Mouse (Mus musculus) E14TG2a.4 (cell line): Measurements from ENCODE around the gene Prr29.

ENCODE experiments used
- H3K27me3 ChIP-seq: 2 replicates; pipeline ENCODE4 v1.6.1; 2014; ENCODE audit warnings: low read length, control low read depth; ENCODE audit not compliant: insufficient read depth
- H3K36me3 ChIP-seq: 2 replicates; pipeline ENCODE4 v1.6.1; 2014; ENCODE audit warnings: low read length, control low read depth; ENCODE audit not compliant: insufficient read depth
- H3K4me1 ChIP-seq: replicated peaks from 2 replicates; pipeline ENCODE4 v1.6.1; 2014; ENCODE audit warnings: low read depth, low read length, control low read depth
- H3K4me3 ChIP-seq: replicated peaks from 2 replicates; pipeline ENCODE4 v1.5.1; 2014; ENCODE audit warnings: mild to moderate bottlenecking, low read length
- H3K9me3 ChIP-seq: 2 replicates; pipeline ENCODE4 v1.6.1; 2014; ENCODE audit warnings: low read length, control low read depth
- CTCF ChIP-seq: conservative IDR thresholded peaks from 2 replicates; pipeline ENCODE4 v1.5.1; 2014; ENCODE audit warnings: low read length
- NANOG ChIP-seq: IDR thresholded peaks from 2 replicates; pipeline ENCODE4 v1.6.1; 2014; ENCODE audit warnings: borderline replicate concordance, low read length, mixed read lengths
- POU5F1 ChIP-seq: IDR thresholded peaks from 2 replicates; pipeline ENCODE4 v1.6.1; 2014; ENCODE audit warnings: low read length, borderline replicate concordance

The Prr29 gene

GRCm38 (mm10) chr11:106398481-106398880, 33.2 kb downstream of the Prr29 start:
- Histone ChIP-seq H3K4me1 (peaks cover 3% of the 10 kb centered on the region), H3K4me3 (no peak overlapping the region), H3K9me3 (no peaks in the 10 kb centered on the region), H3K27me3 (no peaks in the 10 kb centered on the region), H3K36me3 (peaks cover 48% of the 10 kb centered on the region)
- TF ChIP-seq CTCF (no peak), NANOG (no peak), POU5F1 (no peak)

- Histone ChIP-seq H3K9me3 (no peaks in the 10 kb centered on the region), H3K27me3 (no peaks in the 10 kb centered on the region), H3K4me1 (peaks cover 16% of the 10 kb centered on the region), H3K4me3 (no peak overlapping the region), H3K36me3 (peaks cover 54% of the 10 kb centered on the region)
- TF ChIP-seq NANOG (no peak), CTCF (no peak), POU5F1 (no peak)
These were observed 44.7 kb downstream of the Prr29 start for GRCm38 (mm10) chr11:106410011-106410410.

- Histone ChIP-seq H3K4me1 (peaks cover 16% of the 10 kb centered on the region), H3K4me3 (no peak overlapping the region), H3K27me3 (no peaks in the 10 kb centered on the region), H3K9me3 (no peaks in the 10 kb centered on the region), H3K36me3 (peaks cover 49% of the 10 kb centered on the region)
- TF ChIP-seq CTCF (no peak), NANOG (no peak), POU5F1 (no peak)
These were observed 45.2 kb downstream of the Prr29 start for GRCm38 (mm10) chr11:106410507-106410906.

DNA sequence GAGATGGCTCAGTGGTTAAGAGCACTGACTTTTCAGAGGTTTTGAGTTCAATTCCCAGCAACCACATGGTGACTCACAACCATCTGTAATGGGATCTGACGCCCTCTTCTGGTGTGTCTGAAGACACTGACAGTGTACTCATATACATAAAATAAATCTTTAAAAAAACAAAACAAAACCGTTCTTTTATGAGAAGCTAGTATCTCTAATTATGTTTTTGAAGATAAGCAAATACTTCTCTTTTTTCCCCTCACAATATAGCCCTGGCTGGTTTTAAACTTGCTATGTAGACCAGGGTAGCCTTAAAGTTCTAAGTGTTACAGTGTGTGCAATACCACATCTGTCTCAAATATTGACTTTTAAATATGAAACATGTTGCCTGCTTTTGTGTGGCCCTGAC, 45.9 kb downstream of the Prr29 start:
- H3K4me3 ChIP-seq = no peak overlapping the region
- no peak for TF ChIP-seq POU5F1
- no peak for TF ChIP-seq CTCF
- TF ChIP-seq NANOG = no peak
- no peaks in the 10 kb centered on the region for H3K9me3 ChIP-seq
- peaks cover 42% of the 10 kb centered on the region for H3K36me3 ChIP-seq
- no peaks in the 10 kb centered on the region for H3K27me3 ChIP-seq
- peaks cover 16% of the 10 kb centered on the region for H3K4me1 ChIP-seq

- peaks cover 16% of the 10 kb centered on the region for H3K4me1 ChIP-seq
- TF ChIP-seq CTCF = no peak
- TF ChIP-seq POU5F1 = no peak
- no peak for TF ChIP-seq NANOG
- peaks cover 40% of the 10 kb centered on the region for H3K36me3 ChIP-seq
- H3K9me3 ChIP-seq = no peaks in the 10 kb centered on the region
- no peaks in the 10 kb centered on the region for H3K27me3 ChIP-seq
- no peak overlapping the region for H3K4me3 ChIP-seq
These were observed 47.5 kb downstream of the Prr29 start for GRCm38 (mm10) chr11:106412641-106413360.

DNA sequence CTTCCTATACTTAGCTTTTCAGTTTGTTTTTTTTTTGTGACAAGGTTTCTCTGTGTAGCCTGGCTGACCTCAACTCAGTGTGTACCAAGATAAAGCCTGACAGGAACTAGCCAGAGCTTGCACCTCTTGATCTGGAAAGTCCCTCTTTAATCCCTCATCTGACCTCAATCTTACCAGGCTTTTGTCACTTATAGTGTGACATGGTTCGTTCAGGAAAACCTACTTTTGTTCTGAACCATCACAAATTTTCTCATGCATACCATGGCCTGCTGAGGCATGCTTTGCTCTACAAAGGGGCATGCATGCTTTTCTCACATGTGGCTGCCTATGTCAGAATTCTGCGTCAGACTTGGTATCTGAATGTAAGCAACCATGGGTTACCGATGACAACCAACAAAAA, 51.1 kb downstream of the Prr29 start:
- no peaks in the 10 kb centered on the region for H3K4me1 ChIP-seq
- H3K9me3 ChIP-seq = no peaks in the 10 kb centered on the region
- TF ChIP-seq POU5F1 = no peak
- no peak for TF ChIP-seq CTCF
- TF ChIP-seq NANOG = no peak
- peaks cover 52% of the 10 kb centered on the region for H3K36me3 ChIP-seq
- no peak overlapping the region for H3K4me3 ChIP-seq
- no peaks in the 10 kb centered on the region for H3K27me3 ChIP-seq

DNA sequence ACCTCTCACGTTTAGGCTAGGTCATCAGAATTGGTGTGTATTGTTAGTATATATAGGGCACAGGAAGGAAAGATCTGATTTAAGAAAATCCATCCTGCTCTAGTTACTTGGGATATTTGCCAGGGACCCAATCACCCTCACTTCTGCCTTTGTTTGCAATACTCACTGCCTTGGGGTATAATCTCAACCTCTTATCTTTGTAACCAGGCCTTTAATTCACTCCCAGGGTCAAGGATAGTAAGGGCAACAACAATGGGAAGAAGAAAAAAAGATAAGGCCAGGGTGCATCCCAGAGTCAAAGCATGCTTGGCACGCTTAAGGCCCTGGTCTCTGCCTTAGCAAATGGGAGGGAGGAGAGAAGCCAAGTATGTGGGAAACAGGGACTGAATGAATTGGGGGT, 52.6 kb downstream of the Prr29 start:
- Histone ChIP-seq H3K4me1 (no peaks in the 10 kb centered on the region), H3K36me3 (peaks cover 56% of the 10 kb centered on the region), H3K4me3 (no peak overlapping the region), H3K27me3 (no peaks in the 10 kb centered on the region), H3K9me3 (no peaks in the 10 kb centered on the region)
- TF ChIP-seq NANOG (no peak), CTCF (no peak), POU5F1 (no peak)

DNA sequence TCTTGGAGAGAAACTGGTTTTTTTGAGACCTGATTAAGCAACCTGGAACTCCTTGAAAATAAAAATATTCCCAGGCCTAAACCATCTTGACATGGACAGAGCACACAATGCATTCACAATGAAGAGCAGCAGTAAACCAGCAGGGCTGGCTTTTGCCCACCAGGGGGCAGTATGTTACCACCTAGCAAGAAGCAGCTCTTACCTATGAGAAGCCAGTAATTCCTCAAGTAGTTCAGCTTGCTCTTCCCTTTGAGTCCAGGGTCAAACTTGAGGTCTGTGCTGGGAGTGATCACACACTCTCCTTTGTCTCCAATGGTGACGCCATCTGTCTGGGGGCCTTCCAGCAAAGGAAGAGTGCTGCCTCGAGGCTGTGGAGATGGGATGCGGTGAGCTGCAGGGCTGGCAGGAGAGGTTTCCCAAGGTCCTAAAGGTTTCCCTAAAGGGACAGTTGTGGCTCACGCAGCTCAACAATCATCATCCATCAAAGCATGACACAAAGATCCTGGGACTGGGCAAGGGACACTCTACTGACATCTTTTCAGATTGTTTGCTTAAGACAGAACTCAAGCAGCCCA, 53.4 kb downstream of the Prr29 start:
- Histone ChIP-seq H3K36me3 (peaks cover 58% of the 10 kb centered on the region), H3K9me3 (no peaks in the 10 kb centered on the region), H3K27me3 (no peaks in the 10 kb centered on the region), H3K4me3 (no peak overlapping the region), H3K4me1 (no peaks in the 10 kb centered on the region)
- TF ChIP-seq NANOG (no peak), CTCF (peak; percentile 97)
